Comparison of ENCODE assay signal across 7 mouse cellular contexts in the genomic region with DNA sequence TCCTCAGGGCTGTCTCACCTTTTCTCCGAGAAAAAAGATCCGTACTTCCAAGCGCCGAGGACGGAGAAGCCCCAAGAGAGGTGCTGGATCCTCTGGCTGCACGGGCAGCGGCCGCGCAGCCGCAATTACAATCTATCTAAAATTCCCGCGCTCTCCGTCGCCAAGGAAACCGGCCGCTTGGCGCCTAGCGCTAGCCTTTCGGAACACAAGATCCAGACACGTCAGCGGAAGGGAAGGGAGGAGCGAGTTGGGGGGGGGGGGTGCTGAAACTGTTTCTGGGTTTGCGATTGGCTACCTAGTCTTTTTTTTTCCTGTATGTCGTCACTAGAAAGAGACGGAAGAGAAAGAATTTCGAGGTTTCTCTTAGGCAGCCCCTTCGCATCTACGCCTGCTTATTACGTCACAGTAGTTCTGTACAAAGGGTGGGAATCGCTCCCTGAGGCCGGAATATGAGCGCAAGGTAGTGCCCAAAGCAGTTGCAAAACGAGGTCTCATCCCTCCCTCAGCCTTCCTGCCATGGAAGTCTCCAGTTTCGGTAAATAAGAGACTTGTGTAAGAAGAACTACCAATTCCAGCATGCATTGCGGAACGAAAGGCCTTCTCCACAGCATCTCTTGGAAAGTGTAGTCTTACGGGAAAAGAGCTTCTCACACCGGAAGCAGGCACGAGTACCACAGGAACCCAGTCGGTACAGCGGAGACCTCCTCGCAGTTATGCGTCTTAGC. TPM values are rescaled to one million over a fixed set of nuclear protein-coding genes. Genes with fewer than 3 reads are reported as not detected.
DNase-seq lines count a peak whose midpoint lies in the region; ATAC-seq lines count a peak whose summit lies in the region.

A gene (minus strand): TSS at position 205 of the 725 bp plus-strand sequence.
A gene (plus strand): TSS at position 399 of the 725 bp plus-strand sequence.

- under 1% methylated on average over 43 of the region's 43 CpGs for WGBS in embryonic facial prominence, embryonic 11.5 days
- under 1% methylated on average over 43 of the region's 43 CpGs for WGBS in limb, embryonic 10.5 days
- WGBS in midbrain, embryonic 13.5 days = under 1% methylated on average over 43 of the region's 43 CpGs

- peak; percentile 96 for DNase-seq in adrenal gland, postnatal 14 days
- peak; percentile 100 for DNase-seq in embryonic facial prominence, embryonic 11.5 days (ENCODE audit: low spot score)
- peak; percentile 94 for DNase-seq in kidney, adult 11 months
- peak; percentile 97 for DNase-seq in limb, embryonic 10.5 days (ENCODE audit: low spot score)
- DNase-seq in spleen, adult 12 weeks (ENCODE audit: low spot score) = peak; percentile 95

- no peaks in the 10 kb centered on the region for H3K4me1 ChIP-seq in embryonic facial prominence, embryonic 11.5 days (ENCODE audit: control insufficient read depth, insufficient read depth, low read length)
- peaks cover 19% of the 10 kb centered on the region for H3K4me1 ChIP-seq in limb, embryonic 10.5 days
- peaks cover 45% of the 10 kb centered on the region for H3K4me1 ChIP-seq in midbrain, embryonic 13.5 days (replicated peaks)

- no peaks in the 10 kb centered on the region for H3K36me3 ChIP-seq in embryonic facial prominence, embryonic 11.5 days (replicated peaks; ENCODE audit: control insufficient read depth, insufficient read depth, low read depth, low read length)
- peaks cover 49% of the 10 kb centered on the region for H3K36me3 ChIP-seq in limb, embryonic 10.5 days
- peaks cover 8% of the 10 kb centered on the region for H3K36me3 ChIP-seq in midbrain, embryonic 13.5 days

- no peaks in the 10 kb centered on the region for H3K9me3 ChIP-seq in embryonic facial prominence, embryonic 11.5 days (replicated peaks; ENCODE audit: control insufficient read depth, low read length)
- H3K9me3 ChIP-seq in limb, embryonic 10.5 days (replicated peaks) = no peaks in the 10 kb centered on the region
- H3K9me3 ChIP-seq in midbrain, embryonic 13.5 days = no peaks in the 10 kb centered on the region

- ATAC-seq in embryonic facial prominence, embryonic 11.5 days (replicated peaks; ENCODE audit: insufficient number of reproducible peaks, low FRiP score, low TSS enrichment, low read depth) = peak; percentile 78
- ATAC-seq in granulocyte monocyte progenitor cell, adult 5-6 weeks (replicated peaks; ENCODE audit: poor library complexity, severe bottlenecking) = peak; percentile 75
- ATAC-seq in midbrain, embryonic 13.5 days = peak; percentile 85

- peak within 1 kb of the TSS; percentile 78 for H3K9ac ChIP-seq in embryonic facial prominence, embryonic 11.5 days (replicated peaks; ENCODE audit: low read length)
- peak within 1 kb of the TSS; percentile 82 for H3K9ac ChIP-seq in midbrain, embryonic 13.5 days (replicated peaks)

- H3K4me2 ChIP-seq in embryonic facial prominence, embryonic 11.5 days (ENCODE audit: low read depth, low read length) = peak within 1 kb of the TSS; percentile 72
- H3K4me2 ChIP-seq in midbrain, embryonic 13.5 days (replicated peaks) = peak within 1 kb of the TSS; percentile 79

- peak within 1 kb of the TSS; percentile 73 for H3K27ac ChIP-seq in embryonic facial prominence, embryonic 11.5 days (replicated peaks; ENCODE audit: low read depth, low read length)
- H3K27ac ChIP-seq in limb, embryonic 10.5 days = peak within 1 kb of the TSS; percentile 93
- peak within 1 kb of the TSS; percentile 96 for H3K27ac ChIP-seq in midbrain, embryonic 13.5 days

- H3K27me3 ChIP-seq in embryonic facial prominence, embryonic 11.5 days (ENCODE audit: control insufficient read depth, insufficient read depth, low read length) = no peaks in the 10 kb centered on the region
- no peaks in the 10 kb centered on the region for H3K27me3 ChIP-seq in limb, embryonic 10.5 days (ENCODE audit: low read depth, poor library complexity, severe bottlenecking)
- no peaks in the 10 kb centered on the region for H3K27me3 ChIP-seq in midbrain, embryonic 13.5 days

- H3K4me3 ChIP-seq in embryonic facial prominence, embryonic 11.5 days (ENCODE audit: low read depth, low read length) = peak within 1 kb of the TSS; percentile 72
- peak within 1 kb of the TSS; percentile 81 for H3K4me3 ChIP-seq in limb, embryonic 10.5 days
- H3K4me3 ChIP-seq in midbrain, embryonic 13.5 days (replicated peaks) = peak within 1 kb of the TSS; percentile 73

RNA-seq across cellular contexts. Expression of the first gene that starts in this region (rescaled TPM):
- total RNA-seq in adrenal gland, postnatal 14 days (2021) = 4.9 and 6.6 TPM in 2 replicates
- 21.4 and 24.7 TPM in 2 replicates for polyA plus RNA-seq in embryonic facial prominence, embryonic 11.5 days (2014; fragmentation: Nextera tagmentation; extraction: Ambion mirVana)
- total RNA-seq in granulocyte monocyte progenitor cell, adult 5-6 weeks (2014; fragmentation: Nextera tagmentation) = 26.6 and 34.0 TPM in 2 replicates
- total RNA-seq in granulocyte monocyte progenitor cell, adult 5-6 weeks (2017) = 38.5 and 39.0 TPM in 2 replicates
- 22.2 and 22.6 TPM in 2 replicates for polyA plus RNA-seq in limb, embryonic 10.5 days (2016; fragmentation: Nextera tagmentation; extraction: Ambion mirVana)
- 4.7 and 5.3 TPM in 2 replicates for polyA plus RNA-seq in midbrain, embryonic 13.5 days (2015; fragmentation: Nextera tagmentation; extraction: Ambion mirVana)

RNA-seq across cellular contexts. Expression of the second gene that starts in this region (rescaled TPM):
- total RNA-seq in adrenal gland, postnatal 14 days (2021) = 128 and 130 TPM in 2 replicates
- polyA plus RNA-seq in embryonic facial prominence, embryonic 11.5 days (2014; fragmentation: Nextera tagmentation; extraction: Ambion mirVana) = 69.2 and 74.1 TPM in 2 replicates
- 33.2 and 45.0 TPM in 2 replicates for total RNA-seq in granulocyte monocyte progenitor cell, adult 5-6 weeks (2014; fragmentation: Nextera tagmentation)
- total RNA-seq in granulocyte monocyte progenitor cell, adult 5-6 weeks (2017) = 38.6 and 41.4 TPM in 2 replicates
- 51.7 and 73.2 TPM in 2 replicates for polyA plus RNA-seq in limb, embryonic 10.5 days (2016; fragmentation: Nextera tagmentation; extraction: Ambion mirVana)
- polyA plus RNA-seq in midbrain, embryonic 13.5 days (2015; fragmentation: Nextera tagmentation; extraction: Ambion mirVana) = 113 and 116 TPM in 2 replicates

Comparison
In these comparisons a context has a peak if more than half of its experiments do, and no peak if none do; other contexts are left out.
1. Peak in every context shown above with its lines: DNase-seq, ATAC-seq, H3K4me3 ChIP-seq and H3K27ac ChIP-seq.